Mouse (Mus musculus) layer of hippocampus, adult 18-20 months (tissue): ENCODE results near the gene Pheta2. TPM values are rescaled to one million over a fixed set of nuclear protein-coding genes. Genes with fewer than 3 reads are reported as not detected.

Experiments used
- DNase-seq, 2 experiments: peaks; one replicate each; pipeline ENCODE4 v3.0.0; 2022; ENCODE audit warnings: low spot score in 2 of 2
- long read RNA-seq: library from polyadenylated mRNA; stranded (forward); transcript quantifications from one replicate; pipeline ENCODE4 v2.0.0, GENCODE M21; 2021
- total RNA-seq, 2 experiments: library from RNA; stranded (reverse); gene quantifications; 2 replicates each; pipeline ENCODE4 v1.2.3; 2021

Gene Pheta2
- under 1 TPM; 0.25 to 0.52 TPM for total RNA-seq
- long read RNA-seq: 0 reads

- DNase-seq: peak; percentile 91 to 95
Measured at GRCm38 (mm10) chr15:82338593-82339112, at the start of gene Pheta2, which contains the start of the genes Naga and Smdt1. Gene Pheta2 (plus strand): TSS chr15:82338942. Gene Naga (minus strand): TSS chr15:82338925. Gene Smdt1 (plus strand): TSS chr15:82338959.

- DNase-seq: no peak
Measured at GRCm38 (mm10) chr15:82290252-82290651, 48.5 kb upstream of the Pheta2 start.

GRCm38 (mm10) chr15:82292851-82293250 lies 45.9 kb upstream of the Pheta2 start:
- no peak for DNase-seq

DNA sequence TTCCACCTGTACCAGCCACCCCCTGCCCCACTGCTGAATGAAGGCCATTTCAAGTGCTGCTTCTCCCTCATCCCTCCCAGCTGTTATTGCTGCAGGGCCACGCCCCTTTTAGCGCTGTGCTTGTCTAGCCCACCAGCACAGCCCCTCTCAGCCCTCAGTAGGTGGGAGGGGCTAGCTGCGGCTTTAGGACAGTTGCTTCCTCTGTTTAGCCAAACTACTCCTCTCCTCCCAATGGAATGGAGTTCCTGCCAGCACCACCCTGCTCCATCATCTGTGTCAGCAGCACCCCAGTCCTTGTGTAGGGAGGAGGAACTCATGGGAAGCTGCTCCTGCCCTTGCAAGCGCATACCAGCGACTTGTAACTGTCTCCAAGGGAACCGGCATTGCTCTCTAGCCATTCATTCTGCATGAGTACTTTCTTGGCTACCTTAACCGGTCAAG lies 45.5 kb upstream of the Pheta2 start:
- DNase-seq: peak in 1 of 2 experiments; percentile 34

- DNase-seq: peak in 1 of 2 experiments; percentile 42
Measured at GRCm38 (mm10) chr15:82294059-82294458, 44.7 kb upstream of the Pheta2 start.

GRCm38 (mm10) chr15:82298764-82299561 lies 39.8 kb upstream of the Pheta2 start, which contains the start of gene Wbp2nl:
Gene Wbp2nl (plus strand): TSS chr15:82298954.
- no peak for DNase-seq

GRCm38 (mm10) chr15:82307107-82307506 lies 31.6 kb upstream of the Pheta2 start:
- no peak for DNase-seq

DNA sequence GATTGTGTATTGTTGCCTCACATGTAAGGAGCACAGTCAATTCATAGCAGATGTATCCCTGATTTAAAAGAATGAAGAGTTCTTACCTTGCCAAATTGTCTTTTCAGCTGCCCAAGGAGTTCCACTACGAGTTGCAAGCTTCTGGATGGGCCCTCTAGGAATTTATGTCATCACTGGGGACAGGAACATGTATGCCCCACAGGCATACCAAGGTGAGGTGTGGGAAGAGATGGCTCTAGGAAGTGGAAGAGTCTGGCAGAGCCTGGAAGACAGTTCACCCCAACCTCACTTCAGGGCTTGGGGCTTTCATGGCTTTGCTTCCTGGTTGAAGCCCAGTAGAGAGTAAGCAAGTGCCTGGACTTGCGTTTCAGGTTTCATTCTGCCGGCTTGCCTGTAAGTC lies 30.3 kb upstream of the Pheta2 start:
- no peak for DNase-seq

- DNase-seq: no peak
Measured at GRCm38 (mm10) chr15:82317839-82318238, 20.9 kb upstream of the Pheta2 start.

- DNase-seq: no peak
Measured at GRCm38 (mm10) chr15:82319613-82320012, 19.1 kb upstream of the Pheta2 start.

DNA sequence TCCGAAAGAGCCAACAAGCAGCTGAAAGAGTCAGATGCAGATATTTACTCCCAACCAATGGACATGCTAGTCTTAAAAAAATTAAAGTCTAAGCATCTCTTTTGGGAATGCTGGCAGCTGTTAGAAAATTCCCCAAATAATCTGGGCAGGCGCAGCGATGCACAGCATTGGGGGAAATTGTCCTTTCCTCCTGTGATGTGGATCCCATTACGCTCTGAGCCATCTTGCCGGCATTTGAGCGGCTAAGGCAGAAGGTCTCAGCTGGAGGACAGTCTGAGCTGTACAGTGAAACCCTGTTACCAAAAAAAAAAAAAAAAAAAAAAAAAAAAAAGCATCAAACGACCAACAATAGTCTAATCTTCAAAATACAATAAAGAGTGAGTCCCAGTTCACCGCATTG lies 16.5 kb upstream of the Pheta2 start:
- DNase-seq: no peak

DNA sequence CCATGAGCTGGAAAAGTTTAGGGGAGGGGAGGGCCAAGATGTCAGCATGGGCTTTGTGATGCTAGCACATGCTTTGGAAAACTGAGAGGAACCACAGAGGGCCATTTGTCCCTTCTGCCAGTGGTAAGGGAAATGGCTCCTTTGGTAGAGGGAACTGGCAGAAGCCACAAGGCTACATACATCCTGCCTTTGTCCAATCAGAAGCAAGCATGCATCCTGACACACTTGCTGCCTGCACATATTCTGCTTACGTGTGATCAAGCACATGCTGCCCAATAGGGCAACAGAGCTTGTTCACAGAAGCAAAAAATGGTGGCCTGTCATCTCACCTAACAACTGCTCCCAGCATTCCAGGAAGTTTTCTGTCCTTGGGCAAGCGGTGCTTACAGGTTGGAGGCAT lies 13.4 kb upstream of the Pheta2 start:
- DNase-seq: no peak

GRCm38 (mm10) chr15:82335194-82335593 lies 3.5 kb upstream of the Pheta2 start:
- DNase-seq: no peak

DNA sequence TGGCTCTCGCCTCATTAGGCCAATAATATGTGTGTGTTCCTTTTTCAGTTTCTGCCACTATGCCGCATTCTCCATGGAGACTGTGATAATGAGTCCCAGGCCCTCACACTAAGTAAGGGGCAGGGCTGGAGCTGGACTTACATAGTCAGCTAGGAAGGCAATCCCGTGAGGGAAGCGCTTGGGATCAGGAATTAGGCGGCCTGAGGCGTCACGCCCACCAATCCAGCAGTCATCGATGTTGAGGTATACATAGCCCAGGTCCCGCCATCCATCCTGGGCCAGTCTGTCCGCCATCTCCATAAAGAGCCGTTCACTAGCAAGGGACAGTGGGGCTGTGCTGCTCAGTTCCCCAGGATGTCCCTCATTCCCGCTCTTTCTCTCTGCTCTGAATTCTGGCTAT lies 2.1 kb upstream of the Pheta2 start:
- no peak for DNase-seq

- DNase-seq: no peak
Measured at GRCm38 (mm10) chr15:82337875-82338274, 867 bp upstream of the Pheta2 start.

DNA sequence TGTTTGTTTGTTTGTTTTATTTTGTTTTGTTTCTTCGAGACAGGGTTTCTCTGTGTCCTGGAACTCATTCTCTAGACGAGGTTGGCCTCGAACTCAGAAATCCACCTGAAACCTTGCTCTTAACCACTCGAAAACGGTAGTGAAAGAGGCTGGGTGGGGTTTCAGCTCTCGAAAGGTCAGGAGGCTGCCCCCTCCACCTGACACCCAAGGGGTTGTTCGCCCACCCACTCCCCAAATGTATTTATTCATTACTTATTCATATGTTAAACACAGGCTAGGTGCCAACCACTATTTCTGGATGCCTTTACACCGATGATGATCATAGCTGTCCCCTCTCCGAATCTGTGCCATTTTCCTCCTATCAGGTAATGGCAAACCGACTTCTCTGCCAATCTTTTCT lies 408 bp downstream of the Pheta2 start:
- no peak for DNase-seq

DNA sequence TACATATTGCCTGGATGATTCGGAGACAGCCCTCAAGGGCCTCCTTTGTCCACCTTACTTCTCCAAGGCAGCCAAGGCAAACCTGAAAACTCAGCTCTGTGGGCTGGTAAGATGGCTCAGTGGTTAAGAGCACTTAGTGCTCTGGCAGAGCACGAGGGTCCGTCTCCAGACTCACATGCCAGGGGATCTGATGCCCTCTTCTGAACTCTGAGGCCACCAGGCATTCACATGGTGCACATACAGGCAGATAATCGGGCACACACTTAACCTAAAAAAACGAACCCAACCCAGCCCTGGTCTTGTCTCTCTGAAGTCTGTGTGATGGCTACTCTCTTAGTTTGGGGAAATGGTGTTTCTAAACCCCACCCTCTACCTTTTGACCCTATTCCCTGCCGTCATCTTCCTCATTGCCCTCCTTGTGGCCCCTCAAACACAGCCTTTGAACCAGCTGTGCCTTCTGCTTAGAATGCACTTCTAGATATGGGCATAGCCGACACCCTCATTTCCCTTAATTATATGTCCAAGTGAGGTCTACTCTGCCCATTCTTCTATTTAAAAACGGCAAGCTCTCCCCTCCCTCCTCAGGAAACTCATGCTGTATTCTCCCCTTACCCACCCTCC lies 1.0 kb downstream of the Pheta2 start:
- DNase-seq: no peak

DNA sequence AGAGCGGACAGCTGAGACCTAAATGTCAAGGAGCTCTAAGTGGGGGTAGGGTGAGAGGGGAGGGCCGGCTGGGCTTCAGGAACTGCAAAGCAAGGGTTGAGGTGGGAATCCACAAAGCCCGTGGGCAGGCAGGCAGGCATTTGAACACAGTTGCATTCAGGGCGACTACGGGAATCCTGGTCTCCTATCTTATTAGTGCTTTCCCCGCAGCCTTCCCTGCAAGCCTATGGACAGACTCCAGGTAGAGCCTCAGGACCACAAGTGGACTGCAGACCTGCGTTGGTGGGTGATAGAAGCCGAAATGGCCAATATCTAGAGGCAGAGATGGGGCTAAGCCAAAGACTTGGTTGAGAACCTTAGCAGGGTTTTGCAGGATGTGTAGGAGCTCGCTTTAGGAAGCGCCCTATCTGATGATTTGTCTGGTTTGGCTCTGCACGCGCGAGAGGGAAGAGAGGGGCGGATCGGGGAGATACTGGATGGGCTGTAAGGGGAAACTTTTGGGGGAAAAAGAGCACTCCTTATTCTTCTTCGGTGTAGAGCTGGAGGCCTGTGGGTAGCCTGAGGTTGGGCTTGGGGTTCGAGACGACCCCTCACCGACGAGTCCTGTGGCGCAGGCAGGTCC lies 1.8 kb downstream of the Pheta2 start:
- DNase-seq: no peak

- DNase-seq: no peak
Measured at GRCm38 (mm10) chr15:82341036-82341501, 2.3 kb downstream of the Pheta2 start.

GRCm38 (mm10) chr15:82341675-82342542 lies 3.2 kb downstream of the Pheta2 start:
- DNase-seq: no peak

DNA sequence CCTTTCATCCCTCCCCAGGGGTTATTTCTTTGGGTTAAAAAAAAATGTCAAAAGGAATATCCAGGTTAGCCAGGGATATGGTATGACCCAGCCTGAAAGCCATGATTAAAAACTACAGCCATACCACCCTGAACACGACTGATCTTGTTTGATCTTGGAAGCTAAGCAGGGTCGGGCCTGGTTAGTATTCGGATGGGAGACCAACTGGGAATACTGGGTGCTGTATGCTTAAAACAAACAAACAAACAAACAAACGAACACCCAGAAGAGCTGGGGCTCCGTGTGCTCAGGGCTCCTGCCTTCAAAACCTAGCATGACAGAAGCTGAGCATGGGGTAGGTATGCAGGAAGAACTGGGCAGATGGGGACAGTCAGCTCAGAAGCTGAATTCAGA lies 3.8 kb downstream of the Pheta2 start:
- no peak for DNase-seq
